Mouse (Mus musculus) MEL (cell line): ENCODE measurements around the gene Fkbp5. TPM values are rescaled to one million over a fixed set of nuclear protein-coding genes. Genes with fewer than 3 reads are reported as not detected.

Source experiments
- DNase-seq: peaks from one replicate; pipeline ENCODE4 v3.0.0; 2011; ENCODE audit warnings: low read depth, low spot score
- H3K27ac ChIP-seq: 2 replicates; pipeline ENCODE4 v1.5.1; 2012; ENCODE audit warnings: low read depth, mild to moderate bottlenecking, control low read depth, low read length, moderate library complexity; ENCODE audit not compliant: control insufficient read depth
- H3K27me3 ChIP-seq, 2 experiments: fragments of 150-350 bp in 1 of 2; sonication (generic) in 1 of 2; 2 replicates each; pipeline ENCODE4 v1.6.1; 2012; ENCODE audit warnings: low read length in 2 of 2, mild to moderate bottlenecking in 2 of 2, improper control_type of control experiment in 1 of 2, moderate library complexity in 1 of 2; ENCODE audit not compliant: insufficient read depth in 2 of 2, control insufficient read depth in 1 of 2
- H3K36me3 ChIP-seq, 2 experiments: 2 replicates each; pipeline ENCODE4 v1.6.1; 2012 to 2014; ENCODE audit warnings: low read length in 2 of 2, improper control_type of control experiment in 1 of 2, inconsistent platforms in 1 of 2, mild to moderate bottlenecking in 1 of 2; ENCODE audit not compliant: insufficient read depth in 2 of 2, control insufficient read depth in 1 of 2
- H3K4me1 ChIP-seq, 2 experiments: fragments of 150-350 bp in 1 of 2; sonication (generic) in 1 of 2; 2 replicates each; pipeline ENCODE4 v1.6.1; 2012; ENCODE audit warnings: low read length in 2 of 2, improper control_type of control experiment in 1 of 2, mild to moderate bottlenecking in 1 of 2; ENCODE audit not compliant: insufficient read depth in 2 of 2, control insufficient read depth in 1 of 2
- H3K4me3 ChIP-seq, 2 experiments: fragments of 150-350 bp in 1 of 2; sonication (generic) in 1 of 2; 2 replicates each; pipeline ENCODE4 v1.5.1; 2012; ENCODE audit warnings: low read depth in 2 of 2, low read length in 2 of 2, mild to moderate bottlenecking in 2 of 2, moderate library complexity in 2 of 2, control low read depth in 1 of 2, improper control_type of control experiment in 1 of 2; ENCODE audit not compliant: control insufficient read depth in 1 of 2, insufficient read depth in 1 of 2
- H3K79me2 ChIP-seq: 2 replicates; pipeline ENCODE4 v1.6.1; 2012; ENCODE audit warnings: mild to moderate bottlenecking, low read length, moderate library complexity; ENCODE audit not compliant: control insufficient read depth, poor library complexity, insufficient read depth
- H3K9ac ChIP-seq: 2 replicates; pipeline ENCODE4 v1.6.1; 2012; ENCODE audit warnings: low read depth, mild to moderate bottlenecking, control low read depth, low read length, moderate library complexity; ENCODE audit not compliant: control insufficient read depth, poor library complexity, severe bottlenecking
- H3K9me3 ChIP-seq: fragments of 150-350 bp; sonication (generic); replicated peaks from 2 replicates; pipeline ENCODE4 v1.6.1; 2012; ENCODE audit warnings: mild to moderate bottlenecking, low read length, improper control_type of control experiment, moderate library complexity; ENCODE audit not compliant: insufficient read depth
- CHD1 ChIP-seq: IDR thresholded peaks from 2 replicates; pipeline ENCODE4 v1.6.1; 2012; ENCODE audit warnings: low read depth, mild to moderate bottlenecking, inconsistent platforms, low read length, improper control_type of control experiment
- CTCF ChIP-seq, 3 experiments: IDR thresholded peaks in 2 of 3; conservative IDR thresholded peaks in 1 of 3; 2 replicates each; pipeline ENCODE4 v1.5.1; 2011 to 2012; ENCODE audit warnings: low read length in 3 of 3, low read depth in 2 of 3, mild to moderate bottlenecking in 2 of 3, improper control_type of control experiment in 1 of 3, inconsistent platforms in 1 of 3, mixed read lengths in 1 of 3, moderate library complexity in 1 of 3; ENCODE audit not compliant: control insufficient read depth in 1 of 3, insufficient read depth in 1 of 3, poor library complexity in 1 of 3, severe bottlenecking in 1 of 3
- GABPA ChIP-seq: IDR thresholded peaks from 2 replicates; pipeline ENCODE4 v1.6.1; 2012; ENCODE audit warnings: low read depth, mild to moderate bottlenecking, inconsistent platforms, low read length, improper control_type of control experiment, moderate library complexity
- GATA1 ChIP-seq: IDR thresholded peaks from 2 replicates; pipeline ENCODE4 v1.6.1; 2011; ENCODE audit warnings: low read depth, low read length, improper control_type of control experiment
- HCFC1 ChIP-seq: IDR thresholded peaks from 2 replicates; pipeline ENCODE4 v1.6.1; 2012; ENCODE audit warnings: low read depth, mild to moderate bottlenecking, inconsistent platforms, low read length, improper control_type of control experiment, moderate library complexity
- KAT2A ChIP-seq: conservative IDR thresholded peaks from 2 replicates; pipeline ENCODE4 v1.6.1; 2012; ENCODE audit warnings: low read depth, low read length, improper control_type of control experiment, inconsistent platforms
- MXI1 ChIP-seq: IDR thresholded peaks from 2 replicates; pipeline ENCODE4 v1.6.1; 2011; ENCODE audit warnings: mild to moderate bottlenecking, low read depth, low read length, improper control_type of control experiment
- MYB ChIP-seq: IDR thresholded peaks from 2 replicates; pipeline ENCODE4 v1.6.1; 2011; ENCODE audit warnings: mild to moderate bottlenecking, low read depth, low read length, improper control_type of control experiment
- POLR2A ChIP-seq, 2 experiments: IDR thresholded peaks; 2 replicates each; pipeline ENCODE4 v1.6.1; 2011 to 2012; ENCODE audit warnings: low read length in 2 of 2, mild to moderate bottlenecking in 2 of 2, control low read depth in 1 of 2, improper control_type of control experiment in 1 of 2, low read depth in 1 of 2, moderate library complexity in 1 of 2; ENCODE audit not compliant: control insufficient read depth in 1 of 2, insufficient read depth in 1 of 2, poor library complexity in 1 of 2
- SIN3A ChIP-seq: IDR thresholded peaks from 2 replicates; pipeline ENCODE4 v1.6.1; 2012; ENCODE audit warnings: low read length, improper control_type of control experiment, inconsistent platforms
- UBTF ChIP-seq: IDR thresholded peaks from 2 replicates; pipeline ENCODE4 v1.6.1; 2012; ENCODE audit warnings: low read depth, mild to moderate bottlenecking, inconsistent platforms, low read length, improper control_type of control experiment, moderate library complexity, borderline replicate concordance; ENCODE audit not compliant: insufficient read depth
- polyA plus RNA-seq, 2 experiments: library from polyadenylated mRNA; stranded (reverse) in 1 of 2; unstranded in 1 of 2; fragments of >175 nt in 1 of 2; fragments of >200 nt in 1 of 2; gene quantifications; 2 replicates each; pipeline versions ENCODE4 v1.2.1 to v1.2.4; 2012; ENCODE audit warnings: low replicate concordance in 2 of 2, low read depth in 1 of 2; ENCODE audit not compliant: insufficient read length in 2 of 2, insufficient read depth in 1 of 2, missing spikeins in 1 of 2
- total RNA-seq: library from RNA; depleted of rRNA; stranded (reverse); fragments of 300-350 nt; gene quantifications from 2 replicates; pipeline ENCODE4 v1.2.3, GENCODE M21; 2012

The Fkbp5 gene
- total and polyA plus RNA-seq, 3 experiments = 16.6 to 184 (median 44.3) TPM

GRCm38 (mm10) chr17:28350466-28351352 lies 166.6 kb downstream of the Fkbp5 start, which contains the start of gene Tead3:
Gene Tead3 (minus strand): TSS chr17:28350817.
- no peaks in the 10 kb centered on the region; a peak in 1 of 4 replicates for H3K27me3 ChIP-seq

GRCm38 (mm10) chr17:28349901-28350465 lies 167.3 kb downstream of the Fkbp5 start:
- Histone ChIP-seq H3K4me3 (peak overlapping the region; percentile 52 to 100), H3K79me2 (no peaks in the 10 kb centered on the region; the same call in 1 of the 2 replicates), H3K9me3 (no peaks in the 10 kb centered on the region), H3K4me1 (no peaks in the 10 kb centered on the region; a peak in 2 of 4 replicates), H3K36me3 (no peaks in the 10 kb centered on the region), H3K27me3 (no peaks in the 10 kb centered on the region; a peak in 1 of 4 replicates), H3K9ac (peak overlapping the region; percentile 61), H3K27ac (no peak overlapping the region)
- DNase-seq = peak; percentile 54
- TF ChIP-seq HCFC1 = no peak
- no peak for TF ChIP-seq KAT2A
- TF ChIP-seq CHD1 = no peak
- peak; percentile 47; the same call in 1 of the 2 replicates for TF ChIP-seq SIN3A
- no peak for TF ChIP-seq GATA1
- no peak for TF ChIP-seq CTCF (IDR thresholded peaks at IDR 0.05 in 2 of 3, conservative IDR thresholded peaks at IDR 0.05 in 1 of 3; ENCODE audit: control insufficient read depth in 1 of 3, insufficient read depth in 1 of 3, low read depth in 2 of 3, low read length in 3 of 3, poor library complexity in 1 of 3, severe bottlenecking in 1 of 3)
- no peak for TF ChIP-seq GABPA

More at GRCm38 (mm10) chr17:28350466-28351352, 166.6 kb downstream of the Fkbp5 start, which contains the start of gene Tead3:
- TF ChIP-seq UBTF (no peak), CTCF (IDR thresholded peaks at IDR 0.05 in 2 of 3, conservative IDR thresholded peaks at IDR 0.05 in 1 of 3; ENCODE audit: control insufficient read depth in 1 of 3, insufficient read depth in 1 of 3, low read depth in 2 of 3, low read length in 3 of 3, poor library complexity in 1 of 3, severe bottlenecking in 1 of 3) (peak in 1 of 3 experiments; percentile 59; a peak in 3 of 6 replicates), POLR2A (IDR thresholded peaks at IDR 0.05; ENCODE audit: control insufficient read depth in 1 of 2, insufficient read depth in 1 of 2, low read depth in 1 of 2, low read length in 2 of 2, poor library complexity in 1 of 2) (peak in 1 of 2 experiments; percentile 37; a peak in 1 of 4 replicates), MXI1 (peak; percentile 11; the same call in 1 of the 2 replicates), MYB (no peak)
- H3K9me3 ChIP-seq = no peaks in the 10 kb centered on the region
- no peaks in the 10 kb centered on the region for H3K36me3 ChIP-seq
- H3K27ac ChIP-seq = no peak within 1 kb of the TSS
- peak within 1 kb of the TSS; percentile 69 for H3K9ac ChIP-seq
- H3K4me1 ChIP-seq = no peaks in the 10 kb centered on the region; a peak in 2 of 4 replicates
- H3K79me2 ChIP-seq = no peaks in the 10 kb centered on the region; the same call in 1 of the 2 replicates
- peak within 1 kb of the TSS; percentile 72 to 100 for H3K4me3 ChIP-seq
- peak; percentile 78 for DNase-seq
